Mouse (Mus musculus): ENCODE measurements around the gene Hspb7.

Hspb7 gene

GRCm38 (mm10) chr4:141468576-141468975 lies 48.0 kb downstream of the Hspb7 start:
- no peak for DNase-seq (ENCODE audit: inconsistent ontology term)

GRCm38 (mm10) chr4:141469343-141469742 lies 48.8 kb downstream of the Hspb7 start:
- no peak for DNase-seq (ENCODE audit: inconsistent ontology term)

GRCm38 (mm10) chr4:141471491-141471890 lies 50.9 kb downstream of the Hspb7 start:
- DNase-seq (ENCODE audit: inconsistent ontology term) = no peak

- DNase-seq (ENCODE audit: inconsistent ontology term) = no peak
Measured at GRCm38 (mm10) chr4:141472641-141473321, 52.2 kb downstream of the Hspb7 start.

- DNase-seq (ENCODE audit: inconsistent ontology term) = no peak
Measured at GRCm38 (mm10) chr4:141474431-141474830, 53.9 kb downstream of the Hspb7 start.
